Mouse (Mus musculus): ENCODE measurements around the gene Stx6. TPM values are rescaled to one million over a fixed set of nuclear protein-coding genes. Genes with fewer than 3 reads are reported as not detected.
A peak's percentile ranks its signal among the peaks of the same experiment; 100 is the strongest.

Gene Stx6
- 10 to 100 TPM; 84.5 to 90.1 TPM for total RNA-seq (2021)
- long read RNA-seq, full-length matches to known transcripts, result 88 of 107 reads
- long read RNA-seq, partial matches to known transcripts, result 10 of 107 reads
- long read RNA-seq, other reads (novel, unspliced or antisense), result 9 of 107 reads

- DNase-seq (ENCODE audit: low spot score in 2 of 2), result peak; percentile 98 to 99
Measured at GRCm38 (mm10) chr1:155158141-155158969, at the start of gene Stx6. Gene Stx6 (plus strand): TSS chr1:155158715.

GRCm38 (mm10) chr1:155109387-155110350 is 48.8 kb upstream of the Stx6 start:
- no peak for DNase-seq (ENCODE audit: low spot score in 2 of 2)

DNA sequence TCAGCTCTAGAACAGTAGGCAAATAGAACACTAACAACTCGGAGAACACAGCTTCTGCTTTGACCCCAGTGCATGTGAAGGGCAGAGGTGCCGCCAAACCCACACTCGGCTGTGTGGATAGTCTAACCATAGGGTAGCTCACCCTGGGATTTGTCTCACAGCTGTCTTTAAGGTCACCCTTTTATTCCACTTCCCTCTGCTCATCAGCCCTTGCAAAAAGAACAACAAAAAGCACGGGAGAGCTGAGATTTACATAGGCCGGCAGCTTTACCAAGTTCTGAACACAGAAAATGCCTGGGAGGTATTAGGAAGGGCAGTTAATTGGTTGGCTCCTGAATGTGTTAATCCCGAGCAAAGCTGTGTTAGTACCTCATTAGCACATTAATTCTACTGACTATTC is 47.0 kb upstream of the Stx6 start:
- DNase-seq (ENCODE audit: low spot score in 2 of 2), result no peak

- no peak for DNase-seq (ENCODE audit: low spot score in 2 of 2)
Measured at GRCm38 (mm10) chr1:155112118-155112517, 46.4 kb upstream of the Stx6 start.

DNA sequence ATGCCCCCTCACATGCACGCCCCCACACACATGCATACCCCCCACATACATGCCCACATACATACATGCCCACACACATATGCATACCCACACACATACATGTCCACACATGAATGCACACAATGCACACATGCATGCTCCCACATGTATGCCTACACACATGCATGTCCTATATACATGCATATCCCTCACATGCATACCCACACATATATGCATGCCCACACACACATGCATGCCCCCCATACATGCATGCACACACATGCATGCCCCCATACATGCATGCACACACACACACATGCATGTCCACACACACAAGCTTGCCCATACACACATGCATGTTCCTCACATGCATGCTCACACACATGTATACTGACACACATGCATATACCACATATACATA is 45.6 kb upstream of the Stx6 start:
- DNase-seq (ENCODE audit: low spot score in 2 of 2), result no peak

DNA sequence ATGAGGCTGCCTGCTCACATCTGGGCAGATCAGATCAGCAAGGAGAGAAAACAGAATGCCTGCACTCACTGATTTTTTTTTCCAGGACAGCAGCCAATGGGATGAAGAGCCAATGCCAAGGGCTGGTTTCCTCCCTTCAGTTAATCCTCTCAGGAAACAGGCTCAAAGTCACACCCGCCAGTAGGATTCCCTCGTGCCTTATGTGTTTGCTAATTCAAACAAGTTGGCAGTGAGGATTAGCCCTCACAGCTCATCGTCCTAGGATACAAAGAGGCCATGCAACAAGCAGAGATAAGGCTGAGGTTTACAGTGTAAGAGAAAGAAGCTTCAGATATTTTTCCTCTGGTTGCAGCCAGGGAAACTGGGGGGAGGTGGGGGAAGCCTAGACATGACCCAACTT is 44.6 kb upstream of the Stx6 start:
- no peak for DNase-seq (ENCODE audit: low spot score in 2 of 2)

GRCm38 (mm10) chr1:155119719-155120118 is 38.8 kb upstream of the Stx6 start:
- DNase-seq (ENCODE audit: low spot score in 2 of 2), result no peak

- peak; percentile 71 to 75 for DNase-seq (ENCODE audit: low spot score in 2 of 2)
Measured at GRCm38 (mm10) chr1:155121977-155122939, 36.3 kb upstream of the Stx6 start.

- no peak for DNase-seq (ENCODE audit: low spot score in 2 of 2)
Measured at GRCm38 (mm10) chr1:155124397-155124796, 34.1 kb upstream of the Stx6 start.

DNA sequence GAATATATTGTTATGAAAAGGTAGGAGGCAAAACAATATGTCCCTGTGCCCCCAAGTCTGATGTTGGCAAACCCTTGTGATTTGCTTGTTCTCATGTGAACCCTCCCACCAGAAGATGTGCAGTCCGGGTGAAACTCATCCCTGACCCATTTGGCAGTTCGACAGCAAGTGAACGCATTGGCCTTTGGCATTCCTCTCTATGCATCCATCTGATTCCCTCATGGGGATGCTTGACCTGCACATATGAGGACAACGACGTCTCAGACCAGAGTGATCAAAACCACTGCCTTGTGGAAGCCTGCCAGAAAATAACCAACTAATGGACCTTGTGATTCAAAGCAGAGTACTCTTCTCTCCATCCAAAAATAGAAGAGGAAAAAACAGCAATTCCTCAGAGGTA is 31.8 kb upstream of the Stx6 start:
- no peak for DNase-seq (ENCODE audit: low spot score in 2 of 2)

DNA sequence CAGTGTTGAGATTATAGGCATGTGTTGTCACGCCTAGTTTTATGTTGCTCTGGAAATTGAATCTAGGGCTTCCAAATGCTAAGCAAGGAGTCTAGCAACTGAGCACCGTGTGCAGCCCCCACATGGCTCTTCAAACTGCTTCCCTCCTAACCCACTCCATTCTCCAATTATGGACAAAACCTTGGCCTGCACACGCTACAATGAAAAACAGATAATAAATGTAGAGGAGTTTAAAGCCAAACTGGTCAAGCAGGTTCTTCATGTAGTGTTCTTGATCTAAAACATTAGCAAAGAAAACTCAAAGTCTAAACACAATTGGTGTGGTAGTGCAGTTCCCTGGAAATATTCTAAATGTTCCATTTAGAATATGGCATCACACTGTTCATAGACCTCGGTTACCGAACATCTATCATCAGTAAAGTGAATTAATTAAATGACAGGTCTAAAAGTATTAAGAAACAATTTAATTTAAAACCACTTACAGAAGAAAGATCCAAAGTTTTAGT is 31.0 kb upstream of the Stx6 start:
- DNase-seq (ENCODE audit: low spot score in 2 of 2), result no peak

DNA sequence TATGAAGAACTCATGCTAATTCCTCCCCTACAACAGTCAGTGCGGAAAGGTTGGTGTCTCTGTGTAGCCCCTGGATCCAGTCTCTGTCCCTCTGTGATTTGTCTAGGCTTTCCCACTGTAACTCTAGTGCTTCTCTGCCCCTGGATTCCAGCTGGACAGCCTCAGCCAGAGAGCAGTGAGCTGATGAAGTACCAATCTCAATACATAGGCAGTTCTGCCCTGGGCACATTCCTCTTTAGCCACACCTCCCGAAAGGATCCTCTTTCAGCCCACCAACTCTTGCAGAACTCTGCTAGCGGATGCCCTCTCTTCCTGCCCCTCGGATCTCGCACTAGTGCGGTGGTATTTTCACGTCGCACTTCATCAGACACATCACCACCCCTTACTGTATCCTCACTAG is 23.6 kb upstream of the Stx6 start:
- DNase-seq (ENCODE audit: low spot score in 2 of 2), result no peak

DNA sequence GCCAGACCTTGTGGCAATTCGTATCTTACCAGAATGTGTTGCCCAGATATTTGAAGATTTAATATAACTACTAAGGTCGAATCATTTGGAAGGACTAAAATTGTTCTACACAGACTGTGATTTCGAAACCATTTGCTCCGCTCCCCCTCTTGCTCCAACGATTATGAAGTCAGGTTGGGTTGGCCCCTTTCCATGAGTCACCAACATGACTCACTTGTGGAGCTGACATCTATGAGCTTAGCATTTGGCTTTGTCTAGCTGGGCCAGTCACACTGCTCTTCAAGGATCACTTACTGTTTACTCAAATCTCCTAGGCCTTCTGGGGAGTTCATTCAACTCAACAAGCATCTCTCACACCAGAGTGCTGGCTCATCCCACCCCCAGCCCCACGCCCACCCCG is 19.7 kb upstream of the Stx6 start:
- DNase-seq (ENCODE audit: low spot score in 2 of 2), result no peak

- peak; percentile 47 to 56 for DNase-seq (ENCODE audit: low spot score in 2 of 2)
Measured at GRCm38 (mm10) chr1:155140076-155140475, 18.4 kb upstream of the Stx6 start.

GRCm38 (mm10) chr1:155145620-155146019 is 12.9 kb upstream of the Stx6 start:
- no peak for DNase-seq (ENCODE audit: low spot score in 2 of 2)

GRCm38 (mm10) chr1:155146572-155146980 is 11.9 kb upstream of the Stx6 start, which contains the start of gene Mr1:
Gene Mr1 (minus strand): TSS chr1:155146814.
- DNase-seq (ENCODE audit: low spot score in 2 of 2), result peak in 1 of 2 experiments; percentile 19

GRCm38 (mm10) chr1:155147228-155147627 is 11.3 kb upstream of the Stx6 start:
- DNase-seq (ENCODE audit: low spot score in 2 of 2), result no peak

- no peak for DNase-seq (ENCODE audit: low spot score in 2 of 2)
Measured at GRCm38 (mm10) chr1:155149403-155149802, 9.1 kb upstream of the Stx6 start.

GRCm38 (mm10) chr1:155150821-155151220 is 7.7 kb upstream of the Stx6 start:
- no peak for DNase-seq (ENCODE audit: low spot score in 2 of 2)

DNA sequence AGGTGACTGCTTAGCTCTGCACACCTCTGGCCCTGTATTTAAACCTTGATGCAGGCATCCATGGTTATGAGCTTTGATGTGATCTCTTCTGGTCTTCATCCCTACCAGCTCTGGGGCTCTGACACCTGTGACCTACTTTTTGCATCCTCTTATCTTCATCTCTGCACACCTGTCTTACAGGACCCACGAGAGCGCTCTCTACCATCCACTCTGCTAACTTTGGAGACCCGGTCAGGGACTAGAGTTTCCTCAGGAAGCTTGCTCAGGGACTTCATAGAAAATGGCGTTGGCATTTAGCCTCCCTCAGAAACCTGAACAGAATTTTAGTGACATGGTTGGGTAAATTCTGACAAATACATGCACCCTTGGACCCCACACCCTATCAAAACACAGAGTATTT is 4.6 kb upstream of the Stx6 start:
- DNase-seq (ENCODE audit: low spot score in 2 of 2), result no peak

Data from layer of hippocampus, postnatal 10 days (tissue).